In the genomic region with DNA sequence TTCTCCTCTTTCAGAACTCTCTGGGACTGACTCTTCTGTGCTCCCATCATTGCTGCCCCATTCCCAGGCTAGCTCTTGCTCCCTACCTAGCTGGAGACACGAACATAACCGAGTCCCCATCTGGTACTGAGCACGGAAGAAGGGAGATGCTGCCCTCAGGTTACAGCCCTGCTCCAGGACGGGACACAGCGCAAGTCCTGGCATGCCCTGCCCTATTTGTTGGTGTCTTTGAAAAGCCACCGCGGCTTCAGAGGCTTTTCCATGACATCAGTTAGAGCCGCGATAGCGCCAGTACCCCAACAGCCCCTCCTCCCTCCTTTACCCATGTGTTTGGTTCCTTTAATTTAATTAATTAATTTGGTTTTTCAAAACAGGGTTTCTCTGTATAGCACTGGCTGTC, we compare ENCODE assay signal across 28 mouse cellular contexts. TPM values are rescaled to one million over a fixed set of nuclear protein-coding genes. Genes with fewer than 3 reads are reported as not detected.
DNase-seq lines count a peak whose midpoint lies in the region; ATAC-seq and TF ChIP-seq lines count a peak whose summit lies in the region.
"Had no signal": no experiment of that assay in that cellular context is flagged by ENCODE, and none has a peak within 500 bp of the region (broad histone marks: within the 10 kb centered on the region; RNA-seq: fewer than 3 reads in every experiment).

No protein-coding gene starts in this region.

- H3K4me2 ChIP-seq in forebrain, embryonic 12.5 days = no peak overlapping the region
- H3K4me2 ChIP-seq: embryonic facial prominence, embryonic 12.5 days; embryonic facial prominence, embryonic 15.5 days; forebrain, embryonic 15.5 days; heart, embryonic 12.5 days; heart, embryonic 15.5 days; hindbrain, embryonic 13.5 days; intestine, embryonic 15.5 days had no signal

- ATAC-seq in granulocyte monocyte progenitor cell, adult 5-6 weeks (replicated peaks; ENCODE audit: poor library complexity, severe bottlenecking) = peak; percentile 18; the same call in 1 of the 2 replicates
- ATAC-seq in forebrain, embryonic 12.5 days (ENCODE audit: low FRiP score) = no peak
- ATAC-seq: forebrain, embryonic 15.5 days; hindbrain, embryonic 16.5 days; intestine, embryonic 15.5 days had no signal

- no peaks in the 10 kb centered on the region for H3K27me3 ChIP-seq in E14TG2a.4 (ENCODE audit: insufficient read depth, low read length)
- no peaks in the 10 kb centered on the region for H3K27me3 ChIP-seq in forebrain, embryonic 12.5 days
- H3K27me3 ChIP-seq: embryonic facial prominence, embryonic 12.5 days; embryonic facial prominence, embryonic 15.5 days; forebrain, embryonic 15.5 days; heart, embryonic 12.5 days; heart, embryonic 15.5 days; hindbrain, embryonic 13.5 days; intestine, embryonic 15.5 days had no signal

- H3K9me3 ChIP-seq in E14TG2a.4 (ENCODE audit: low read length) = peaks cover 17% of the 10 kb centered on the region
- H3K9me3 ChIP-seq in forebrain, embryonic 12.5 days = no peaks in the 10 kb centered on the region
- H3K9me3 ChIP-seq: embryonic facial prominence, embryonic 12.5 days; embryonic facial prominence, embryonic 15.5 days; forebrain, embryonic 15.5 days; heart, embryonic 12.5 days; heart, embryonic 15.5 days; hindbrain, embryonic 10.5 days; hindbrain, embryonic 13.5 days; intestine, embryonic 15.5 days had no signal

- peaks cover 68% of the 10 kb centered on the region for H3K36me3 ChIP-seq in E14TG2a.4 (ENCODE audit: insufficient read depth, low read length)
- H3K36me3 ChIP-seq in forebrain, embryonic 12.5 days (replicated peaks) = no peaks in the 10 kb centered on the region
- H3K36me3 ChIP-seq: embryonic facial prominence, embryonic 12.5 days; embryonic facial prominence, embryonic 15.5 days; forebrain, embryonic 15.5 days; heart, embryonic 12.5 days; heart, embryonic 15.5 days; hindbrain, embryonic 10.5 days; hindbrain, embryonic 13.5 days; intestine, embryonic 15.5 days had no signal

- no peak for TF ChIP-seq CTCF in E14TG2a.4 (conservative IDR thresholded peaks at IDR 0.05; ENCODE audit: low read length)

- WGBS in forebrain, embryonic 12.5 days = 86% methylated on average over 10 of the region's 10 CpGs

- DNase-seq in ES-CJ7 (ENCODE audit: low read depth, low spot score) (peak; percentile 47), R1 (ENCODE audit: low read depth, low spot score) (peak; percentile 42)
- DNase-seq in spleen, postnatal 4 days (ENCODE audit: low spot score in 2 of 2) = no peak
- no peak for DNase-seq in embryo, embryonic 11 days
- no peak for DNase-seq in gastrocnemius, postnatal 4 days (ENCODE audit: low spot score in 2 of 2)
- DNase-seq: adrenal gland, adult 2 months; adrenal gland, postnatal 14 days; cerebellum, adult 11-12 months; cerebellum, adult 8-10 months; cerebellum, postnatal 14 days; gastrocnemius, adult 2 months; gastrocnemius, postnatal 14 days; heart, postnatal 10 days; heart, postnatal 36 days; kidney, adult 11 months; kidney, adult 8-10 months had no signal

- no peak overlapping the region for H3K9ac ChIP-seq in forebrain, embryonic 12.5 days
- H3K9ac ChIP-seq: embryonic facial prominence, embryonic 12.5 days; embryonic facial prominence, embryonic 15.5 days; forebrain, embryonic 15.5 days; heart, embryonic 12.5 days; heart, embryonic 15.5 days; hindbrain, embryonic 13.5 days; intestine, embryonic 15.5 days had no signal

- H3K4me3 ChIP-seq in E14TG2a.4 (replicated peaks; ENCODE audit: low read length) = peak overlapping the region; percentile 57
- H3K4me3 ChIP-seq in forebrain, embryonic 12.5 days (replicated peaks) = no peak overlapping the region
- H3K4me3 ChIP-seq: embryonic facial prominence, embryonic 12.5 days; embryonic facial prominence, embryonic 15.5 days; forebrain, embryonic 15.5 days; gastrocnemius, adult 2 months; heart, embryonic 12.5 days; heart, embryonic 15.5 days; hindbrain, embryonic 10.5 days; hindbrain, embryonic 13.5 days; intestine, embryonic 15.5 days had no signal

- peaks cover 57% of the 10 kb centered on the region for H3K4me1 ChIP-seq in E14TG2a.4 (replicated peaks; ENCODE audit: low read depth, low read length)
- peaks cover 7% of the 10 kb centered on the region; the same call in 1 of the 2 replicates for H3K4me1 ChIP-seq in forebrain, embryonic 12.5 days
- H3K4me1 ChIP-seq: embryonic facial prominence, embryonic 12.5 days; embryonic facial prominence, embryonic 15.5 days; forebrain, embryonic 15.5 days; heart, embryonic 12.5 days; heart, embryonic 15.5 days; hindbrain, embryonic 13.5 days; intestine, embryonic 15.5 days had no signal

- no peak overlapping the region for H3K27ac ChIP-seq in forebrain, embryonic 12.5 days
- H3K27ac ChIP-seq: embryonic facial prominence, embryonic 12.5 days; embryonic facial prominence, embryonic 15.5 days; forebrain, embryonic 15.5 days; gastrocnemius, adult 2 months; heart, embryonic 15.5 days; hindbrain, embryonic 10.5 days; hindbrain, embryonic 13.5 days; intestine, embryonic 15.5 days had no signal

RNA-seq across cellular contexts. Expression of gene Tmbim4, which starts 38.5 kb away (rescaled TPM):
- 87.9 and 100 TPM in 2 replicates for total RNA-seq in granulocyte monocyte progenitor cell, adult 5-6 weeks (2014; fragmentation: Nextera tagmentation)
- 100 and 140 TPM in 2 replicates for total RNA-seq in granulocyte monocyte progenitor cell, adult 5-6 weeks (2017)
- total RNA-seq in gastrocnemius, postnatal 4 days (2021) = 10 to 100 TPM; 67.2 to 69.4 TPM
- 61.6 and 66.9 TPM in 2 replicates for polyA plus RNA-seq in forebrain, embryonic 12.5 days (2016; fragmentation: Nextera tagmentation; extraction: Ambion mirVana)

RNA-seq across cellular contexts. Expression of gene Irak3, which starts 39.1 kb away (rescaled TPM):
- 37.4 and 45.1 TPM in 2 replicates for total RNA-seq in granulocyte monocyte progenitor cell, adult 5-6 weeks (2014; fragmentation: Nextera tagmentation)
- 21.7 and 24.0 TPM in 2 replicates for total RNA-seq in granulocyte monocyte progenitor cell, adult 5-6 weeks (2017)
- 1 to 10 TPM; 4.6 to 6.2 TPM for total RNA-seq in gastrocnemius, postnatal 4 days (2021)
- 0.38 and 0.51 TPM in 2 replicates for polyA plus RNA-seq in forebrain, embryonic 12.5 days (2016; fragmentation: Nextera tagmentation; extraction: Ambion mirVana)

RNA-seq across cellular contexts. Expression of gene Helb, which starts 50.1 kb away (rescaled TPM):
- total RNA-seq in granulocyte monocyte progenitor cell, adult 5-6 weeks (2014; fragmentation: Nextera tagmentation) = 29.5 and 32.7 TPM in 2 replicates
- total RNA-seq in granulocyte monocyte progenitor cell, adult 5-6 weeks (2017) = 35.3 and 39.7 TPM in 2 replicates
- 1 to 10 TPM; 6.2 to 8.1 TPM for total RNA-seq in gastrocnemius, postnatal 4 days (2021)
- polyA plus RNA-seq in forebrain, embryonic 12.5 days (2016; fragmentation: Nextera tagmentation; extraction: Ambion mirVana) = 5.2 and 6.0 TPM in 2 replicates

Comparison
In these comparisons a context has a peak if more than half of its experiments do, and no peak if none do; other contexts are left out.
1. DNase-seq: peak in ES-CJ7 (single experiment) and R1 (single experiment); none in spleen, postnatal 4 days (0 of 2), embryo, embryonic 11 days (single experiment) and gastrocnemius, postnatal 4 days (0 of 2).